Mouse (Mus musculus) limb, embryonic 15.5 days (tissue): ENCODE measurements at regions not wholly inside any gene's neighbourhood (a gene's known extent, or its start where the extent isn't known, plus 50 kb on each side); places are given as distances from the start of the nearest gene placed in this dataset.
"Not testable (repeated sequence)": the region's sequence is repeated elsewhere in the genome, so short reads cannot be mapped to it uniquely, and the experiment has no call there.

ENCODE experiments used
- ATAC-seq: fragments of 200-750 bp; cut with Nextera tagmentation; 2 replicates; pipeline ENCODE4 v1.8.0; 2017; ENCODE audit warnings: low read depth, moderate TSS enrichment; ENCODE audit not compliant: insufficient number of reproducible peaks, low FRiP score, low TSS enrichment
- H3K27ac ChIP-seq: fragments of 300-500 bp; sonication (generic); 2 replicates; pipeline ENCODE4 v1.5.1; 2015; ENCODE audit warnings: moderate library complexity, mild to moderate bottlenecking, inconsistent platforms
- H3K27me3 ChIP-seq: fragments of 300-500 bp; sonication (generic); 2 replicates; pipeline ENCODE4 v1.6.1; 2015; ENCODE audit warnings: inconsistent platforms
- H3K36me3 ChIP-seq: fragments of 300-500 bp; sonication (generic); 2 replicates; pipeline ENCODE4 v1.6.1; 2015; ENCODE audit warnings: inconsistent platforms
- H3K4me1 ChIP-seq: fragments of 300-500 bp; sonication (generic); 2 replicates; pipeline ENCODE4 v1.6.1; 2015; ENCODE audit warnings: inconsistent platforms
- H3K4me2 ChIP-seq: fragments of 300-500 bp; sonication (generic); 2 replicates; pipeline ENCODE4 v1.6.1; 2015; ENCODE audit warnings: mild to moderate bottlenecking, inconsistent platforms
- H3K4me3 ChIP-seq: fragments of 300-500 bp; sonication (generic); 2 replicates; pipeline ENCODE4 v1.5.1; 2015; ENCODE audit warnings: mild to moderate bottlenecking, inconsistent platforms
- H3K9ac ChIP-seq: fragments of 300-500 bp; sonication (generic); 2 replicates; pipeline ENCODE4 v1.6.1; 2015; ENCODE audit warnings: inconsistent platforms
- H3K9me3 ChIP-seq: fragments of 300-500 bp; sonication (generic); 2 replicates; pipeline ENCODE4 v1.6.1; 2016; ENCODE audit warnings: inconsistent platforms
- WGBS: fragments of 180-500 bp; shearing (Covaris S2); methylation state at CpG from one replicate; pipeline ENCODE4 v1.1.7; 2015; 5-methylcytosine and 5-hydroxymethylcytosine counted together

GRCm38 (mm10) chr1:157622156-157622555 lies 115.6 kb downstream of the Sec16b start:
- not testable (repeated sequence) for H3K27ac ChIP-seq, H3K9me3 ChIP-seq, H3K27me3 ChIP-seq, H3K4me1 ChIP-seq, H3K4me3 ChIP-seq, ATAC-seq, H3K36me3 ChIP-seq, H3K9ac ChIP-seq, H3K4me2 ChIP-seq
- WGBS = 92% methylated on average over 16 of the region's 16 CpGs

GRCm38 (mm10) chr1:157632586-157632985 lies 126.1 kb downstream of the Sec16b start:
- Histone ChIP-seq H3K36me3 (no peaks in the 10 kb centered on the region), H3K27me3 (no peaks in the 10 kb centered on the region), H3K9me3 (no peaks in the 10 kb centered on the region), H3K4me3 (no peak overlapping the region), H3K4me1 (no peaks in the 10 kb centered on the region), H3K9ac (no peak overlapping the region), H3K27ac (no peak overlapping the region), H3K4me2 (no peak overlapping the region)
- WGBS = 54% methylated on average over 3 of the region's 3 CpGs
- no peak for ATAC-seq

- H3K36me3 ChIP-seq = no peaks in the 10 kb centered on the region
- no peaks in the 10 kb centered on the region for H3K27me3 ChIP-seq
- no peak overlapping the region for H3K9ac ChIP-seq
- ATAC-seq = no peak
- no peak overlapping the region for H3K4me2 ChIP-seq
- 60% methylated on average over 6 of the region's 6 CpGs for WGBS
- no peaks in the 10 kb centered on the region for H3K9me3 ChIP-seq
- no peak overlapping the region for H3K4me3 ChIP-seq
- H3K27ac ChIP-seq = no peak overlapping the region
- no peaks in the 10 kb centered on the region for H3K4me1 ChIP-seq
These were observed 126.9 kb downstream of the Sec16b start for GRCm38 (mm10) chr1:157633470-157633869.

- Histone ChIP-seq H3K9ac (no peak overlapping the region), H3K4me1 (no peaks in the 10 kb centered on the region), H3K4me3 (no peak overlapping the region), H3K27ac (no peak overlapping the region), H3K27me3 (no peaks in the 10 kb centered on the region), H3K4me2 (no peak overlapping the region), H3K36me3 (no peaks in the 10 kb centered on the region), H3K9me3 (no peaks in the 10 kb centered on the region)
- ATAC-seq = no peak
- WGBS = 89% methylated on average over 6 of the region's 6 CpGs
These were observed 129.2 kb downstream of the Sec16b start for GRCm38 (mm10) chr1:157635776-157636175.

GRCm38 (mm10) chr1:157643524-157643923 lies 137.0 kb downstream of the Sec16b start:
- H3K9ac ChIP-seq = no peak overlapping the region
- H3K4me2 ChIP-seq = no peak overlapping the region
- no peak overlapping the region for H3K27ac ChIP-seq
- no peak for ATAC-seq
- H3K4me3 ChIP-seq = no peak overlapping the region
- H3K4me1 ChIP-seq = no peaks in the 10 kb centered on the region
- H3K9me3 ChIP-seq = no peaks in the 10 kb centered on the region
- 90% methylated on average over 6 of the region's 6 CpGs for WGBS
- no peaks in the 10 kb centered on the region for H3K27me3 ChIP-seq
- no peaks in the 10 kb centered on the region for H3K36me3 ChIP-seq

GRCm38 (mm10) chr1:157645682-157646421 lies 139.3 kb downstream of the Sec16b start:
- ATAC-seq = no peak
- WGBS = 79% methylated on average over 8 of the region's 8 CpGs
- Histone ChIP-seq H3K4me1 (no peaks in the 10 kb centered on the region), H3K4me2 (no peak overlapping the region), H3K27ac (no peak overlapping the region), H3K36me3 (no peaks in the 10 kb centered on the region), H3K9me3 (no peaks in the 10 kb centered on the region), H3K9ac (no peak overlapping the region), H3K27me3 (no peaks in the 10 kb centered on the region), H3K4me3 (no peak overlapping the region)

- no peaks in the 10 kb centered on the region for H3K27me3 ChIP-seq
- no peaks in the 10 kb centered on the region for H3K9me3 ChIP-seq
- H3K9ac ChIP-seq = no peak overlapping the region
- H3K36me3 ChIP-seq = no peaks in the 10 kb centered on the region
- no peaks in the 10 kb centered on the region for H3K4me1 ChIP-seq
- H3K27ac ChIP-seq = no peak overlapping the region
- 68% methylated on average over 4 of the region's 4 CpGs for WGBS
- no peak overlapping the region for H3K4me2 ChIP-seq
- ATAC-seq = no peak
- no peak overlapping the region for H3K4me3 ChIP-seq
These were observed 148.9 kb downstream of the Sec16b start for GRCm38 (mm10) chr1:157655446-157655845.

GRCm38 (mm10) chr1:157669626-157670025 lies 163.1 kb downstream of the Sec16b start:
- Histone ChIP-seq H3K36me3 (no peaks in the 10 kb centered on the region), H3K4me3 (no peak overlapping the region), H3K4me2 (no peak overlapping the region), H3K27me3 (no peaks in the 10 kb centered on the region), H3K9me3 (no peaks in the 10 kb centered on the region), H3K9ac (no peak overlapping the region), H3K27ac (no peak overlapping the region), H3K4me1 (no peaks in the 10 kb centered on the region)
- 71% methylated on average over 6 of the region's 6 CpGs for WGBS
- no peak for ATAC-seq

- Histone ChIP-seq H3K9ac (no peak overlapping the region), H3K4me1 (no peaks in the 10 kb centered on the region), H3K36me3 (no peaks in the 10 kb centered on the region), H3K27me3 (peaks cover 5% of the 10 kb centered on the region; the same call in 1 of the 2 replicates), H3K4me2 (no peak overlapping the region), H3K27ac (no peak overlapping the region), H3K9me3 (no peaks in the 10 kb centered on the region), H3K4me3 (no peak overlapping the region)
- 41% methylated on average over 7 of the region's 7 CpGs for WGBS
- no peak for ATAC-seq
These were observed 177.8 kb downstream of the Sec16b start for GRCm38 (mm10) chr1:157684356-157684755.

- Histone ChIP-seq H3K9ac (no peak overlapping the region), H3K27ac (no peak overlapping the region), H3K27me3 (no peaks in the 10 kb centered on the region), H3K9me3 (no peaks in the 10 kb centered on the region), H3K4me1 (no peaks in the 10 kb centered on the region), H3K36me3 (no peaks in the 10 kb centered on the region), H3K4me3 (no peak overlapping the region), H3K4me2 (no peak overlapping the region)
- ATAC-seq = no peak
- 67% methylated on average over 2 of the region's 2 CpGs for WGBS
These were observed 188.7 kb downstream of the Sec16b start for GRCm38 (mm10) chr1:157695198-157695597.

GRCm38 (mm10) chr1:157703639-157704038 lies 197.1 kb downstream of the Sec16b start:
- Histone ChIP-seq H3K27me3 (no peaks in the 10 kb centered on the region), H3K4me3 (no peak overlapping the region), H3K4me2 (no peak overlapping the region), H3K36me3 (no peaks in the 10 kb centered on the region), H3K4me1 (no peaks in the 10 kb centered on the region), H3K9me3 (no peaks in the 10 kb centered on the region), H3K27ac (no peak overlapping the region), H3K9ac (no peak overlapping the region)
- 64% methylated on average over 6 of the region's 6 CpGs for WGBS
- no peak for ATAC-seq

- no peak overlapping the region for H3K9ac ChIP-seq
- H3K4me3 ChIP-seq = no peak overlapping the region
- H3K9me3 ChIP-seq = no peaks in the 10 kb centered on the region
- H3K4me2 ChIP-seq = no peak overlapping the region
- no peaks in the 10 kb centered on the region for H3K36me3 ChIP-seq
- H3K4me1 ChIP-seq = no peaks in the 10 kb centered on the region
- WGBS = 57% methylated on average over 4 of the region's 4 CpGs
- H3K27me3 ChIP-seq = no peaks in the 10 kb centered on the region
- no peak overlapping the region for H3K27ac ChIP-seq
- no peak for ATAC-seq
These were observed 198.8 kb downstream of the Sec16b start for GRCm38 (mm10) chr1:157705364-157705763.

- no peak overlapping the region for H3K27ac ChIP-seq
- H3K9me3 ChIP-seq = no peaks in the 10 kb centered on the region
- no peaks in the 10 kb centered on the region for H3K4me1 ChIP-seq
- no peak overlapping the region for H3K9ac ChIP-seq
- no peaks in the 10 kb centered on the region for H3K27me3 ChIP-seq
- no peak overlapping the region for H3K4me3 ChIP-seq
- no peaks in the 10 kb centered on the region for H3K36me3 ChIP-seq
- 76% methylated on average over 2 of the region's 2 CpGs for WGBS
- H3K4me2 ChIP-seq = no peak overlapping the region
- ATAC-seq = no peak
These were observed 200.7 kb downstream of the Sec16b start for GRCm38 (mm10) chr1:157707256-157707655.
